Mouse (Mus musculus): ENCODE measurements at regions not wholly inside any gene's neighbourhood (a gene's known extent, or its start where the extent isn't known, plus 50 kb on each side); places are given as distances from the start of the nearest gene placed in this dataset.

DNA sequence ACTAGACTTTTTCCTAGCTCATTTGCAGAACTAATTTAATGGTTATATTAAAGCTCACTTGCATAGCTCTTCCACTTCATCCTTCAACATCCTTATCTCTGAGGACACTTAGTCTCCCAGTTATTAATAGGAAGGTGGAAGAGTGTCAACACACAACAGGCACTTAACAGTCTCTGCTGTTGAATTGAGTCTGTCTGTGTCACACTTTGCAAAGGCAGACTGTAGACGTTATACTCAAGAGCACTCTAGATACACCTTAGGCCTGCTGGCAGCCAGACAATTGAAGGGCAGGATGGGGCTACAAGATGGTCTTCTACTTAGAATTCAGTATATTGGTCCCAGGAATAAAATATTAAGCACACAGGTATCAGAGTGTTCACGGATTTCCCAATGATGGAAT, 172.6 kb upstream of the F930015N05Rik start:
- TF ChIP-seq CTCF (IDR thresholded peaks at IDR 0.05; ENCODE audit: low read depth, low read length): no peak
- TF ChIP-seq POLR2A (IDR thresholded peaks at IDR 0.05; ENCODE audit: borderline replicate concordance, low read depth, low read length): no peak

Data from bone marrow macrophage, adult 2 months (primary cell).